Mouse (Mus musculus): ENCODE measurements around the gene Anxa9. TPM values are rescaled to one million over a fixed set of nuclear protein-coding genes. Genes with fewer than 3 reads are reported as not detected.

Anxa9 gene
- polyA plus RNA-seq, 1 experiment from 2014 or later = 3.4 TPM

GRCm38 (mm10) chr3:95310968-95311882 lies 4.2 kb upstream of the Anxa9 start:
- ATAC-seq (ENCODE audit: insufficient read depth, low FRiP score, low read depth) = no peak
- no peak overlapping the region for H3K27ac ChIP-seq
- no peaks in the 10 kb centered on the region for H3K27me3 ChIP-seq (replicated peaks)
- H3K4me2 ChIP-seq = no peak overlapping the region
- WGBS = 64% methylated on average over 9 of the region's 9 CpGs
- no peaks in the 10 kb centered on the region for H3K36me3 ChIP-seq
- H3K4me3 ChIP-seq (replicated peaks) = no peak overlapping the region
- H3K9me3 ChIP-seq = no peaks in the 10 kb centered on the region
- no peak overlapping the region for H3K9ac ChIP-seq
- H3K4me1 ChIP-seq = peaks cover 9% of the 10 kb centered on the region; the same call in 1 of the 2 replicates

- H3K4me3 ChIP-seq (replicated peaks) = no peak overlapping the region
- H3K36me3 ChIP-seq = no peaks in the 10 kb centered on the region
- H3K27ac ChIP-seq = no peak overlapping the region
- no peak for ATAC-seq (ENCODE audit: insufficient read depth, low FRiP score, low read depth)
- H3K4me1 ChIP-seq = 0 out of 2 replicates have a peak, but pooled peaks cover 4% of the 10 kb centered on the region
- no peak overlapping the region for H3K4me2 ChIP-seq
- no peaks in the 10 kb centered on the region for H3K27me3 ChIP-seq (replicated peaks)
- H3K9me3 ChIP-seq = no peaks in the 10 kb centered on the region
- 58% methylated on average over 3 of the region's 3 CpGs for WGBS
- H3K9ac ChIP-seq = no peak overlapping the region
Measured at GRCm38 (mm10) chr3:95310496-95310895, 3.5 kb upstream of the Anxa9 start.

- ATAC-seq (ENCODE audit: insufficient read depth, low FRiP score, low read depth) = no peak
- 69% methylated on average over 4 of the region's 4 CpGs for WGBS
- Histone ChIP-seq H3K27ac (no peak overlapping the region), H3K36me3 (no peaks in the 10 kb centered on the region), H3K27me3 (replicated peaks) (no peaks in the 10 kb centered on the region), H3K9me3 (no peaks in the 10 kb centered on the region), H3K4me3 (replicated peaks) (no peak overlapping the region), H3K4me2 (no peak overlapping the region), H3K4me1 (0 out of 2 replicates have a peak, but pooled peaks cover 4% of the 10 kb centered on the region), H3K9ac (no peak overlapping the region)
Measured at GRCm38 (mm10) chr3:95306244-95306643, 732 bp downstream of the Anxa9 start.

- Histone ChIP-seq H3K9me3 (no peaks in the 10 kb centered on the region), H3K4me2 (no peak overlapping the region), H3K4me3 (replicated peaks) (no peak overlapping the region), H3K4me1 (peaks cover 3% of the 10 kb centered on the region; the same call in 1 of the 2 replicates), H3K27ac (no peak overlapping the region), H3K36me3 (peaks cover 13% of the 10 kb centered on the region; the same call in 1 of the 2 replicates), H3K9ac (no peak overlapping the region), H3K27me3 (replicated peaks) (no peaks in the 10 kb centered on the region)
- ATAC-seq (ENCODE audit: insufficient read depth, low FRiP score, low read depth) = no peak
- 78% methylated on average over 3 of the region's 3 CpGs for WGBS
Measured at GRCm38 (mm10) chr3:95301204-95301796, 5.7 kb downstream of the Anxa9 start.

GRCm38 (mm10) chr3:95298018-95298417 lies 9.0 kb downstream of the Anxa9 start:
- H3K9ac ChIP-seq = no peak overlapping the region
- ATAC-seq (ENCODE audit: insufficient read depth, low FRiP score, low read depth) = no peak
- no peaks in the 10 kb centered on the region for H3K27me3 ChIP-seq (replicated peaks)
- no peaks in the 10 kb centered on the region for H3K9me3 ChIP-seq
- no peak overlapping the region for H3K4me3 ChIP-seq (replicated peaks)
- no peak overlapping the region for H3K27ac ChIP-seq
- peaks cover 35% of the 10 kb centered on the region for H3K36me3 ChIP-seq
- H3K4me2 ChIP-seq = no peak overlapping the region
- peaks cover 12% of the 10 kb centered on the region; the same call in 1 of the 2 replicates for H3K4me1 ChIP-seq
- WGBS = 75% methylated on average over 7 of the region's 7 CpGs

- Histone ChIP-seq H3K27ac (0 out of 2 replicates have a peak overlapping the region, but pooled peaks have one; percentile 14), H3K27me3 (replicated peaks) (no peaks in the 10 kb centered on the region), H3K9ac (no peak overlapping the region), H3K36me3 (peaks cover 41% of the 10 kb centered on the region), H3K9me3 (no peaks in the 10 kb centered on the region), H3K4me2 (no peak overlapping the region), H3K4me1 (peaks cover 12% of the 10 kb centered on the region; the same call in 1 of the 2 replicates), H3K4me3 (replicated peaks) (no peak overlapping the region)
- ATAC-seq (ENCODE audit: insufficient read depth, low FRiP score, low read depth) = no peak
- WGBS = 13% methylated on average over 5 of the region's 5 CpGs
Measured at GRCm38 (mm10) chr3:95296103-95296469, 10.9 kb downstream of the Anxa9 start.

- H3K9me3 ChIP-seq = no peaks in the 10 kb centered on the region
- H3K27ac ChIP-seq = no peak overlapping the region
- H3K4me2 ChIP-seq = no peak overlapping the region
- H3K4me1 ChIP-seq = peaks cover 12% of the 10 kb centered on the region; the same call in 1 of the 2 replicates
- H3K27me3 ChIP-seq (replicated peaks) = no peaks in the 10 kb centered on the region
- peak; percentile 23; the same call in 1 of the 2 replicates for ATAC-seq (ENCODE audit: insufficient read depth, low FRiP score, low read depth)
- H3K36me3 ChIP-seq = peaks cover 45% of the 10 kb centered on the region
- 72% methylated on average over 11 of the region's 11 CpGs for WGBS
- H3K4me3 ChIP-seq (replicated peaks) = no peak overlapping the region
- no peak overlapping the region for H3K9ac ChIP-seq
Measured at GRCm38 (mm10) chr3:95295321-95296102, 11.5 kb downstream of the Anxa9 start.

GRCm38 (mm10) chr3:95294718-95295117 lies 12.3 kb downstream of the Anxa9 start:
- no peaks in the 10 kb centered on the region for H3K9me3 ChIP-seq
- peaks cover 12% of the 10 kb centered on the region; the same call in 1 of the 2 replicates for H3K4me1 ChIP-seq
- H3K9ac ChIP-seq = no peak overlapping the region
- no peak overlapping the region for H3K27ac ChIP-seq
- H3K4me2 ChIP-seq = no peak overlapping the region
- H3K4me3 ChIP-seq (replicated peaks) = no peak overlapping the region
- WGBS = 88% methylated on average over 5 of the region's 5 CpGs
- H3K36me3 ChIP-seq = peaks cover 45% of the 10 kb centered on the region
- H3K27me3 ChIP-seq (replicated peaks) = no peaks in the 10 kb centered on the region
- no peak for ATAC-seq (ENCODE audit: insufficient read depth, low FRiP score, low read depth)

- H3K9me3 ChIP-seq = no peaks in the 10 kb centered on the region
- 0 out of 2 replicates have a peak overlapping the region, but pooled peaks have one; percentile 13 for H3K27ac ChIP-seq
- no peak overlapping the region for H3K4me3 ChIP-seq (replicated peaks)
- H3K4me2 ChIP-seq = no peak overlapping the region
- no peaks in the 10 kb centered on the region for H3K27me3 ChIP-seq (replicated peaks)
- H3K4me1 ChIP-seq = peaks cover 12% of the 10 kb centered on the region; the same call in 1 of the 2 replicates
- H3K36me3 ChIP-seq = peaks cover 45% of the 10 kb centered on the region
- WGBS = 87% methylated on average over 7 of the region's 7 CpGs
- ATAC-seq (ENCODE audit: insufficient read depth, low FRiP score, low read depth) = no peak
- H3K9ac ChIP-seq = no peak overlapping the region
Measured at GRCm38 (mm10) chr3:95294316-95294715, 12.7 kb downstream of the Anxa9 start.

- Histone ChIP-seq H3K9me3 (no peaks in the 10 kb centered on the region), H3K4me2 (no peak overlapping the region), H3K4me1 (peaks cover 12% of the 10 kb centered on the region; the same call in 1 of the 2 replicates), H3K27me3 (replicated peaks) (no peaks in the 10 kb centered on the region), H3K9ac (no peak overlapping the region), H3K27ac (0 out of 2 replicates have a peak overlapping the region, but pooled peaks have one; percentile 13), H3K36me3 (peaks cover 49% of the 10 kb centered on the region), H3K4me3 (replicated peaks) (no peak overlapping the region)
- 64% methylated on average over 11 of the region's 11 CpGs for WGBS
- no peak for ATAC-seq (ENCODE audit: insufficient read depth, low FRiP score, low read depth)
Measured at GRCm38 (mm10) chr3:95293537-95293936, 13.4 kb downstream of the Anxa9 start.

- Histone ChIP-seq H3K36me3 (peaks cover 54% of the 10 kb centered on the region), H3K27ac (no peak overlapping the region)
- WGBS = 90% methylated on average over 2 of the region's 2 CpGs
Measured at GRCm38 (mm10) chr3:95292899-95293298, 14.1 kb downstream of the Anxa9 start.

More at GRCm38 (mm10) chr3:95292899-95293298, 14.1 kb downstream of the Anxa9 start:
- Histone ChIP-seq H3K4me3 (replicated peaks) (no peak overlapping the region), H3K9ac (no peak overlapping the region), H3K4me2 (no peak overlapping the region), H3K9me3 (no peaks in the 10 kb centered on the region), H3K27me3 (replicated peaks) (no peaks in the 10 kb centered on the region), H3K4me1 (peaks cover 12% of the 10 kb centered on the region; the same call in 1 of the 2 replicates)
- ATAC-seq (ENCODE audit: insufficient read depth, low FRiP score, low read depth) = no peak
